Mouse (Mus musculus) neutrophil, adult 5-6 weeks (primary cell): ENCODE data around the gene Purb. TPM values are rescaled to one million over a fixed set of nuclear protein-coding genes. Genes with fewer than 3 reads are reported as not detected.
"Not testable (repeated sequence)": the region's sequence is repeated elsewhere in the genome, so short reads cannot be mapped to it uniquely, and the experiment has no call there.

Experiments used
- ATAC-seq: fragments of 151-379, 151-347 bp; 2 replicates; pipeline ENCODE4 v1.8.0; 2017; ENCODE audit warnings: mild to moderate bottlenecking, moderate TSS enrichment; ENCODE audit not compliant: insufficient number of reproducible peaks, poor library complexity, low FRiP score, severe bottlenecking; ENCODE audit errors: extremely low read depth
- total RNA-seq: library from RNA; stranded (forward); fragments of 200-1000 nt; gene quantifications from 2 replicates; pipeline ENCODE4 v1.2.3, GENCODE M21; 2017

Gene Purb
- total RNA-seq, 1 experiment from 2014 or later = 73.4 TPM

DNA sequence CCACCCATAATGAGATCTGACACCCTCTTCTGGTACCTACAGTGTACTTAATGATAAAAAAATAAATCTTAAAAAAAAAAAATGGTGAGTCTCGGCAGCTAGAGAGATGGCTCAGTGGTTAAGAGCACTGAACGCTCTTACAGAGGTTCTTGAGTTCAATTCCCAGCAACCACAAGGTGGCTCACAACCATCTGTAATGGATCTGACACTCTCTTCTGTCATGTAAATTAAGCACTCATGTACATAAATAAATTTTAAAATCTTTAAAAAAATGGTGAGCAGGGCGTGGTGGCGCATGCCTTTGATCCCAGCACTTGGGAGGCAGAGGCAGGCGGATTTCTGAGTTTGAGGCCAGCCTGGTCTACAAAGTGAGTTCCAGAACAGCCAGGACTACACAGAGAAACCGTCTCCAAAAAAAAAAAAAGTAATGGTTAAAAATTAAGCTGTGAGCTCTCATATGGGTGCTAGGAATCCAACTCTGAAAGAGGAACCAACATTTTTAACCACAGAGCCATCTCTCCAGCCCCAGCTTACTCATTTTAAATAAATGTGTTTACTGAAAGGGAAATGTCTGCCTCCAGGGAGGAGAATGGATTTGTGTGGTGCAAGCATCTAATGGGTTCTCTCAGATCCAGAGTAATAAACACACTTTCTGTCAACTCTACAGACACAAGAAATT lies 12.4 kb downstream of the Purb start:
- no peak for ATAC-seq

DNA sequence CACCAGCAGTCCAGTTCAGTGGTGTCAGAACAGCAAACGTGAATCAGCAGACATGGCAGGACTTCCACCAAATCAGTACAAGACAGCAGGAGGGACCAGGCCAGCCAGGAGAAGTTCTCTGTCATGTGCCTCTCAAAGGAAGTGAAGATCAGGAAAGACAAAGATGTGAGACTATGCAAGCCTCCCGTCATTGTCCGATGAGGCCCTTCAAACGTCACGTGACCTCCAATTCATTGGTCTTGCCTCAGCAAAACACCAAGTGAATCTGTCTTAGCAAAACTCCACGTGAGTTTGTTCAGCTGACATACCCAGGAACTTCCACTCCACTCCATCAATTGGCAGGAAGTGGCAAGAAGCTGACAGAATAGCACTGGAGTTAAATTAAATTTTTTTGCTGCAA lies 19.6 kb downstream of the Purb start:
- ATAC-seq = no peak

GRCm38 (mm10) chr11:6448155-6448554 lies 27.6 kb downstream of the Purb start:
- ATAC-seq = not testable (repeated sequence)

- no peak for ATAC-seq
Measured at GRCm38 (mm10) chr11:6447493-6447892, 28.2 kb downstream of the Purb start.

DNA sequence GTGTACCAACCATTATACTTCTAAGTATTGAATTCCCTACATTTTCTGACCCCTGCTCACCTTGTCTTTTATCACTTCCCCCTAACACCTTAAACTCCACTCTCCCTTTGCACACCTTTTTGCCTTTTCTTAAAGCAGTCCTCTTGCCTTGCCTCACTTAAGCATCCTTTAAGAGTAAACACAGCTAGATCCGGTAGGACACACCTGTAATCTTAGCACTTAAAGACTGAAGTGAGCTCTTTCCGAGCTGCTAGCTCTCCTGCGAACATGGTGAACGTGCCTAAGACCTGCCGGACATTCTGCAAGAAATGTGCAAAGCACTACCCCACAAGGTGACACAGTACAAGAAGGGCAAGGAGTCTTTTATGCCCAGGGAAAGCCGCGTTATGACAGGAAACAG lies 29.8 kb downstream of the Purb start:
- ATAC-seq = no peak

DNA sequence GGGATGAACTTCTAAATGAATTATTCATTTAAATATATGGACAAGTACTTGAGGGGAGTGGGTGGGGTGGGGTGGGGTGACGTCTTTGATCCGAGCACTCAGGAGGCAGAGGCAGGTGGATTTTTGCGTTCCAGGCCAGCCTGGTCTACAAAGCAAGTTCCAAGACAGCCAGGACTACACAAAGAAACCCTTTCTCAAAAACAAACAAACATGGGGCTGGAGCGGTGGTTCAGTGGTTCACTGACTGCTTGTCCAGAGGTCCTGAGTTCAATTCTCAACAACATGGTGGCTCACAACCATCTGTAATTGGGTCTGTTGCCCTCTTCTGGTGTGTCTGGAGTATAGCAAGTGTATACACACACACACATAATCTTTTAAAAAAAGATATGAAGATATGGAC lies 30.3 kb downstream of the Purb start:
- no peak for ATAC-seq

DNA sequence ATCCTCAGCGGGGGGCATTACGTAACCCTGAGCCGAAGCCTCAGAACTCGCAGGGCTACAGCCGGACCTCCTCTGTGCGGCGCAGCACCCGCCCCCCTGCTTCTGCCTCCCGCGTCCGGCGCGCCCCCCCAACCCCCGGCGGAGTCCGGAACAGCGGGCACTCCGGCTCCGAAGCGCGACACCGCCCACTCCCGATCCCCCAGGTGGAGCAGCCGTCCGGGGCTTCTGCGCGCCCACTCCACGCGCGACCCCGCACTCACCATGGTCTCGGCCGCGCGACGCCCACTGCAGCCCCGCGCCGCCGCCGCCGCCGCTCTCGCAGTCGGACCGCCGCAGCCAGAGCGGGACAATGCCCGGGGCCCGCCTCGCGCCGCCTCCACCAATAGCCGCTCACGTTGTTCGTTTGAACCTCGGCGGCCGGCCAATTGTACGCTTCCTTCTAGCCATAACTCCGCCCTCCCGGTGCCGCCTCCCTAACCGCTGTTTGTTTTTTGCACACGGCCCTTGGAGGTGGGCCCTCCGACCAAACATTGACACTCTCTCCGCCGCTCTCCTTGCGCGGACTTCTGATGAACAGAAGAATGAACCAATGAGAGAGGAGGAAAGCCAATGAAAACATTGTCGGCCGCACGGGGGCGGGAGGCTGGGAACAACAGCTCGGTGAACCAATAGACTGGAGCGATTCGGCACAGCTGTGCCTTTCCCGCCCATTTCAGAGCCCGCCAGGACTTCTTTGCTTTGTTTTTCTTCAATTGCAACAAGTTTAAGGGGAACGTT lies 31.5 kb downstream of the Purb start, which contains the start of gene H2afv:
H2afv (minus strand) TSS at position 367 of the 777 bp plus-strand sequence.
- ATAC-seq = peak; percentile 99

DNA sequence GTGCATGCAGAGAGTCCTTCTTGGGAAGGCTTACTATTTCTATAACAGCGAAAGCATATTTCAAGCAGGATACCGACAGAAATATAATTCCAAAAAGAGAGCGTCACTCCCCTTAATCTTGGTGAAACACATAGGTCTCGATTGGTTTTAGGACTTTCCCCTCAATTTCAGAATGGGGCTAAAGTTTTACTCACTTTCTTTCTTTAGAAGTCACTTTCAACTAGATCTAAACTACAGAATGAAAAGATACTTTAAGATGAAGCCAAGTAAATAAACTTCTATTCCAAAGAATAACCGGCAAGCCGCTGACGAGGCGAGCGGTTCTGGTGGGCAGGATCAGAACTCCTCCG lies 32.0 kb downstream of the Purb start:
- no peak for ATAC-seq

GRCm38 (mm10) chr11:6443102-6443501 lies 32.6 kb downstream of the Purb start:
- ATAC-seq = no peak

- no peak for ATAC-seq
Measured at GRCm38 (mm10) chr11:6442566-6442965, 33.2 kb downstream of the Purb start.

- no peak for ATAC-seq
Measured at GRCm38 (mm10) chr11:6440171-6440570, 35.5 kb downstream of the Purb start.

DNA sequence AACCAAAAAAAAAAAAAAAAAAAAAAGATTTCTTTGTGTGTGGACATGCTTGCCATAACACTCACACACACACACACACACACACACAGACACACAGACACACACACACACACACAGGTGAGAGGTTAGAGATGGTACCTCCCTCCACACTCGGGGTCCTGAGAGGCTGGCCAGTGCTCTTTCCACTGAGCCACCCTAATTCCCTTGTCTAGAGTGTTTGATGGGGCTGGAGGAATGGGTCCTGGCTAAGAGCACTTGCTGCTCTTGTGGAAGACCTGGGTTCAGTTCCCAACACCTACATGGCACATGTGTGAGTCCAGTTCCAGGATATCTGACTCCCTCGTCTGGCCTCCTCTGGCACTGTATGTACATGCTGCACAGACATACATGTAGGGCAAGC lies 38.0 kb downstream of the Purb start:
- no peak for ATAC-seq

GRCm38 (mm10) chr11:6436442-6436841 lies 39.3 kb downstream of the Purb start:
- peak; percentile 76 for ATAC-seq

DNA sequence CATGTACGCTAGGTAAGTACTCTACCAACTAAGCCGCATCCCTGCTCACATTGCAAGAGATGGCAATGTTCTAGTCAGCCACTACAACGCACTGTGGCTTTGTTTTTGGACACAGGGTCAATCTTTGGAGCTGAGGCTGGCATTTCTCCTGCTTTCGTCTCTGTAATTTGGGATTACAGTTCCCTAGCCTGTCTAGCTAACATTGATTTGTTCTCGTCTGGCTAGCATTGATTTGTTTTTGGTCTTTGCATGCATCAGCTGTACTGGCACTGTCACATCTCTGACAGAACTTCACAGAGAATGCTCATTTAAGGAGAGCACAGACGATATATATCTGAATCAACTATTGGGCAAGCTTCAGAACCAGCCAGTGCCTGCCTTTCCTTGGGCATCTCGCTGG lies 45.5 kb downstream of the Purb start:
- no peak for ATAC-seq

GRCm38 (mm10) chr11:6420722-6421350 lies 54.9 kb downstream of the Purb start:
- no peak for ATAC-seq

GRCm38 (mm10) chr11:6420283-6420703 lies 55.4 kb downstream of the Purb start:
- ATAC-seq = no peak

DNA sequence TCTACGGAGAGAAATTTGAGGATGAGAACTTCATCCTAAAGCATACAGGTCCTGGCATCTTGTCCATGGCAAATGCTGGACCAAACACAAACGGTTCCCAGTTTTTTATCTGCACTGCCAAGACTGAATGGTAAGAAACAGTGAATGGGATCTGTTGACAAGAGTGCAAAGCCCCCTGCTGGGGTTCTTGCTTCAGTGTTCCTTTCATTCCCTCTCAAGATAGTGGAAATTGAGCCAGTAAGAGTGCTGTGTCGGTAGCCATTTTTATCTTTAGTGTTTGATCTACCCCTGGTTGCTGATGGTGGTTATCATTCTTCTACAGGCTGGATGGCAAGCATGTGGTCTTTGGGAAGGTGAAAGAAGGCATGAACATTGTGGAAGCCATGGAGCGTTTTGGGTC lies 56.6 kb downstream of the Purb start:
- not testable (repeated sequence) for ATAC-seq

- ATAC-seq = no peak
Measured at GRCm38 (mm10) chr11:6418751-6419150, 57.0 kb downstream of the Purb start.
